Mouse (Mus musculus) kidney, postnatal 14 days (tissue): ENCODE data around the gene Abl1.
"Not testable (repeated sequence)": the region's sequence is repeated elsewhere in the genome, so short reads cannot be mapped to it uniquely, and the experiment has no call there.

Experiments used
- DNase-seq: peaks from one replicate; pipeline ENCODE4 v3.0.0; 2022; ENCODE audit warnings: mixed read lengths

Abl1 gene

GRCm38 (mm10) chr2:31688074-31688925, at the start of gene Abl1:
Abl1 (plus strand) TSS chr2:31688376.
- DNase-seq = peak; percentile 98

GRCm38 (mm10) chr2:31638581-31639465, 49.4 kb upstream of the Abl1 start:
- no peak for DNase-seq

GRCm38 (mm10) chr2:31639466-31639760, 48.8 kb upstream of the Abl1 start:
- no peak for DNase-seq

GRCm38 (mm10) chr2:31639901-31640608, 48.1 kb upstream of the Abl1 start, which contains the start of gene Prdm12:
Prdm12 (plus strand) TSS chr2:31640037.
- no peak for DNase-seq

GRCm38 (mm10) chr2:31640609-31641507, 47.3 kb upstream of the Abl1 start:
- no peak for DNase-seq

- no peak for DNase-seq
Observed at GRCm38 (mm10) chr2:31641508-31641830, 46.7 kb upstream of the Abl1 start.

- no peak for DNase-seq
Observed at GRCm38 (mm10) chr2:31641929-31642328, 46.2 kb upstream of the Abl1 start.

- DNase-seq = no peak
Observed at GRCm38 (mm10) chr2:31653971-31654853, 34.0 kb upstream of the Abl1 start.

GRCm38 (mm10) chr2:31654854-31655559, 33.2 kb upstream of the Abl1 start:
- DNase-seq = peak; percentile 52

GRCm38 (mm10) chr2:31656374-31656773, 31.8 kb upstream of the Abl1 start:
- DNase-seq = no peak

GRCm38 (mm10) chr2:31662939-31663803, 25.0 kb upstream of the Abl1 start:
- DNase-seq = no peak

GRCm38 (mm10) chr2:31663804-31664180, 24.4 kb upstream of the Abl1 start:
- DNase-seq = peak; percentile 30

- peak; percentile 61 for DNase-seq
Observed at GRCm38 (mm10) chr2:31667332-31667731, 20.8 kb upstream of the Abl1 start.

GRCm38 (mm10) chr2:31670551-31671035, 17.6 kb upstream of the Abl1 start, which contains the start of gene Exosc2:
Exosc2 (plus strand) TSS chr2:31670715.
- peak; percentile 95 for DNase-seq

GRCm38 (mm10) chr2:31678641-31679040, 9.5 kb upstream of the Abl1 start:
- no peak for DNase-seq

- not testable (repeated sequence) for DNase-seq
Observed at GRCm38 (mm10) chr2:31681051-31681707, 7.0 kb upstream of the Abl1 start.

- DNase-seq = peak; percentile 35
Observed at GRCm38 (mm10) chr2:31681731-31682235, 6.4 kb upstream of the Abl1 start.

- peak; percentile 74 for DNase-seq
Observed at GRCm38 (mm10) chr2:31683666-31684065, 4.5 kb upstream of the Abl1 start.
